Mouse (Mus musculus) bone marrow macrophage, adult 2 months (primary cell): ENCODE measurements around the gene Sap18b. TPM values are rescaled to one million over a fixed set of nuclear protein-coding genes. Genes with fewer than 3 reads are reported as not detected.

Experiments
- H3K27ac ChIP-seq: 2 replicates; pipeline ENCODE4 v1.5.1; 2012; ENCODE audit warnings: low read depth, low read length; ENCODE audit not compliant: insufficient read depth
- H3K4me1 ChIP-seq: 2 replicates; pipeline ENCODE4 v1.6.1; 2012; ENCODE audit warnings: low read length; ENCODE audit not compliant: control insufficient read depth, insufficient read depth
- H3K4me3 ChIP-seq: 2 replicates; pipeline ENCODE4 v1.5.1; 2012; ENCODE audit warnings: mild to moderate bottlenecking, low read length, moderate library complexity; ENCODE audit not compliant: insufficient read depth
- CTCF ChIP-seq: IDR thresholded peaks from 2 replicates; pipeline ENCODE4 v1.5.1; 2012; ENCODE audit warnings: low read depth, mild to moderate bottlenecking, low read length, moderate library complexity
- POLR2A ChIP-seq: IDR thresholded peaks from 2 replicates; pipeline ENCODE4 v1.6.1; 2012; ENCODE audit warnings: mild to moderate bottlenecking, low read depth, low read length, borderline replicate concordance
- polyA plus RNA-seq: library from polyadenylated mRNA; stranded (reverse); fragments of >200 nt; gene quantifications from 2 replicates; pipeline ENCODE4 v1.2.4, GENCODE M21; 2012; ENCODE audit not compliant: missing spikeins, insufficient read depth, insufficient read length

Sap18b gene
- polyA plus RNA-seq, 1 experiment: 144 TPM

- no peak for TF ChIP-seq POLR2A
- no peak for TF ChIP-seq CTCF
- Histone ChIP-seq H3K4me1 (no peaks in the 10 kb centered on the region), H3K27ac (no peak overlapping the region), H3K4me3 (no peak overlapping the region)
These were observed 46.5 kb downstream of the Sap18b start for GRCm38 (mm10) chr8:95871690-95872089.

- no peak overlapping the region for H3K27ac ChIP-seq
- H3K4me3 ChIP-seq: no peak overlapping the region
- H3K4me1 ChIP-seq: 0 out of 2 replicates have a peak, but pooled peaks cover 2% of the 10 kb centered on the region
- TF ChIP-seq CTCF (no peak), POLR2A (no peak)
These were observed 50.1 kb downstream of the Sap18b start for GRCm38 (mm10) chr8:95875270-95875669.

Other genes with a start within 250 kb of the Sap18b start
- not detected in 2 replicates for gene Prss54, start 249.0 kb upstream of the Sap18b start, polyA plus RNA-seq
- 6.8 and 7.4 TPM in 2 replicates for gene Gins3, start 191.9 kb upstream of the Sap18b start, polyA plus RNA-seq
- gene Ndrg4, start 148.4 kb upstream of the Sap18b start, polyA plus RNA-seq: 0.89 and 1.0 TPM in 2 replicates
- gene Setd6, start 109.5 kb upstream of the Sap18b start, polyA plus RNA-seq: 11.2 and 16.2 TPM in 2 replicates
- 58.5 and 66.1 TPM in 2 replicates for gene Cnot1, start 17.9 kb upstream of the Sap18b start, polyA plus RNA-seq
- gene Slc38a7, start 28.2 kb downstream of the Sap18b start, polyA plus RNA-seq: 27.9 and 36.4 TPM in 2 replicates
- gene Got2, start 63.2 kb downstream of the Sap18b start, polyA plus RNA-seq: 56.2 and 66.5 TPM in 2 replicates